Mouse (Mus musculus) embryo, embryonic 9.5 days (tissue): ENCODE measurements around the gene Zfp341.

ENCODE experiments used
- DNase-seq: peaks from one replicate; pipeline ENCODE4 v3.0.0-alpha.2; 2017; ENCODE audit errors: extremely low spot score

Gene Zfp341

GRCm38 (mm10) chr2:154633876-154634644 is 21.0 kb downstream of the Zfp341 start:
- DNase-seq = no peak

- DNase-seq = no peak
Measured at GRCm38 (mm10) chr2:154635826-154636225, 22.7 kb downstream of the Zfp341 start.

- DNase-seq = no peak
Measured at GRCm38 (mm10) chr2:154638521-154638920, 25.4 kb downstream of the Zfp341 start.

- no peak for DNase-seq
Measured at GRCm38 (mm10) chr2:154639115-154639514, 26.0 kb downstream of the Zfp341 start.

GRCm38 (mm10) chr2:154641176-154641575 is 28.1 kb downstream of the Zfp341 start:
- no peak for DNase-seq

- DNase-seq = no peak
Measured at GRCm38 (mm10) chr2:154642005-154642459, 28.9 kb downstream of the Zfp341 start.

GRCm38 (mm10) chr2:154642712-154643385 is 29.8 kb downstream of the Zfp341 start:
- no peak for DNase-seq

- DNase-seq = no peak
Measured at GRCm38 (mm10) chr2:154646634-154647033, 33.5 kb downstream of the Zfp341 start.

- DNase-seq = peak; percentile 49
Measured at GRCm38 (mm10) chr2:154648086-154648485, 35.0 kb downstream of the Zfp341 start.

- no peak for DNase-seq
Measured at GRCm38 (mm10) chr2:154650404-154650803, 37.3 kb downstream of the Zfp341 start.

- peak; percentile 41 for DNase-seq
Measured at GRCm38 (mm10) chr2:154651363-154651762, 38.3 kb downstream of the Zfp341 start, which contains the start of gene Chmp4b. Chmp4b (plus strand) TSS chr2:154651705.

GRCm38 (mm10) chr2:154654976-154655375 is 41.9 kb downstream of the Zfp341 start:
- no peak for DNase-seq

- no peak for DNase-seq
Measured at GRCm38 (mm10) chr2:154655878-154656414, 42.8 kb downstream of the Zfp341 start.

GRCm38 (mm10) chr2:154656710-154657485 is 43.8 kb downstream of the Zfp341 start:
- DNase-seq = peak; percentile 93

- no peak for DNase-seq
Measured at GRCm38 (mm10) chr2:154657486-154658237, 44.6 kb downstream of the Zfp341 start.

- DNase-seq = no peak
Measured at GRCm38 (mm10) chr2:154659070-154659469, 46.0 kb downstream of the Zfp341 start.

- no peak for DNase-seq
Measured at GRCm38 (mm10) chr2:154659531-154660074, 46.5 kb downstream of the Zfp341 start.

GRCm38 (mm10) chr2:154668680-154669079 is 55.6 kb downstream of the Zfp341 start:
- no peak for DNase-seq

GRCm38 (mm10) chr2:154670106-154670505 is 57.0 kb downstream of the Zfp341 start:
- DNase-seq = no peak

- DNase-seq = no peak
Measured at GRCm38 (mm10) chr2:154670741-154671140, 57.6 kb downstream of the Zfp341 start.

- no peak for DNase-seq
Measured at GRCm38 (mm10) chr2:154674008-154674407, 60.9 kb downstream of the Zfp341 start.
